Mouse (Mus musculus) R1 (cell line): ENCODE measurements around the gene E430018J23Rik.
A peak's percentile ranks its signal among the peaks of the same experiment; 100 is the strongest.
"Not testable (repeated sequence)": the region's sequence is repeated elsewhere in the genome, so short reads cannot be mapped to it uniquely, and the experiment has no call there.

Experiments used
- DNase-seq: peaks from one replicate; pipeline ENCODE4 v3.0.0-alpha.2; 2018; ENCODE audit warnings: low read depth, low spot score

Gene E430018J23Rik

GRCm38 (mm10) chr7:127342332-127342731, 51.1 kb downstream of the E430018J23Rik start:
- DNase-seq, result peak; percentile 59

- not testable (repeated sequence) for DNase-seq
These were observed 51.6 kb downstream of the E430018J23Rik start for GRCm38 (mm10) chr7:127341861-127342260.

GRCm38 (mm10) chr7:127341356-127341755, 52.1 kb downstream of the E430018J23Rik start:
- no peak for DNase-seq
